Mouse (Mus musculus): ENCODE measurements at regions not wholly inside any gene's neighbourhood (a gene's known extent, or its start where the extent isn't known, plus 50 kb on each side); places are given as distances from the start of the nearest gene placed in this dataset.

DNA sequence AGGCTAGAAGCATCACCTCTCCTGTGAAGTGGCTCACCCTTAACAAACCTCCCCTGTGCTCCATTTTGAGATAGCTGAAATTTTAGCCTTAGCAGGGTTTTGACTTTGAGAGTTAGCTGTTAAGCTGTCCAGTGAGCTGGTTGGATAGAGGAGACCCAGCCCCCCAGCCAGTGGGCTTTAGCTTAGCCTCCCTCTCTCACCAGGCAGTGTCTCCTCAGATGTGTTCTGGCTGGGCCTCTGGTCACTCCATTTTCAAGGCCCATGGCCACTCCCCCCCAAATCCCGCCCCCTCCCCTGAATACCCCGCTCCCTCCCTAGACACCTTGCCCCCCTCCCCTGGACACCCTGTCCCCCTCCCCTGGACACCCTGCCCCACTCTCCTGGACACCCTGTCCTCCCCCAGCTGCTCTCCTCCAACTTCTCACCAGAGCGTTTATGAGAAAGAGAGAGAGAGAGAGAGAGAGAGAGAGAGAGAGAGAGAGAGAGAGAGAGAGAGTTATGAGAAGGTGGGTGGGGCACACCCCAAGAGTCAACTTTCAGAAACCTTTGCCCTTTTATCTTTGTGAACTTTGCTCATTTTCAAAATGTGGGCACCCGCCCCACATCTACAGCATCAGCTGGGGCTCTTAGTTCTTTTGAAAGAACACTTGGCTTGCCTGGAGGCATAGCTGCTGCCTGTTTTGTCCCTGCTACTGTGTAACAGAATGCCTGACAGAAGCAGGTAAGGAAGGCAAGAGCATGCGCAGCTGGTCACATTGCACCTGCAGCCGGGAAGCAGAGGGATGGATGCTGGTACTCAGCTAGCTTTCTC lies 161.3 kb downstream of the Gadd45g start:
- intact Hi-C loops (cut with DNase I), result no loop called here
- no peak for DNase-seq (ENCODE audit: low spot score)

DNA sequence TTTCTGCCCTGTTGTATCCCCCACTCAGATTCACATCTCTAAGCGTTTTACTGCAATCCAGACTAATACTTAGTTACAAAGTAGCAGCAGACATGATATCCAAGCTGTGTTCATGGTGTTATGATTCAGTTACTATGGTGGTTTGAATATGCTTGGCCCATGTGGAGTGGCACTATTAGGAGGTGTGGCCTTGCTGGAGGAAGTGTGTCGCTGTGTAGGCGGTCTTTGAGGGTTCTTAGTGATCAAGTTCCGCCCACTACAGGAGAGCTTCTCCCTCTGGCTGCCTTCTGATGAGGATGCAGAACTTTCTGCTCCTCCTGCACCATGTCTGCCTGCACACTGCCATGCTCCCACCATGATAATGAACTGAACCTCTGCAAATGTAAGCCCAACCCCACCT lies 162.8 kb downstream of the Gadd45g start:
- no peak for DNase-seq (ENCODE audit: low spot score)
- intact Hi-C loops (cut with DNase I), result no loop called here

DNA sequence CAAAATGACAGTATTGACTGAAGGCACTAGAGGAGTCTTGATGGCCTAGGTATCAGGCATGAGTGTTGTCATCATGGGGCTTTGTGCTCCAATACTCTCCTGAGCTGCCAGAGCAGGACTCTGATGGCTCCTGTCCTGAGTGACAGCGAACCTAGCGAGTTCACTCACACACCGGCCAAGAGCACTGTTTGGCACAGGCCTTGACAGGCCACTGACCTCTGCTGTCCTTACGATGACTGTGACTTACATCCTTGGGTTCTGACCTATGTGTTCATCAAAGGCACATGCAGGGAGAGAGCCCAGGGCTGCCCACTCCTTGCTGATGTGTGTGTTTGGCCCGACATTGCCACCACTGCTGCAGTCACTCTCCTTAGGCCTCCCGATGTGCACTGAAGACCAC lies 163.3 kb downstream of the Gadd45g start:
- intact Hi-C loops (cut with DNase I), result no loop called here

DNA sequence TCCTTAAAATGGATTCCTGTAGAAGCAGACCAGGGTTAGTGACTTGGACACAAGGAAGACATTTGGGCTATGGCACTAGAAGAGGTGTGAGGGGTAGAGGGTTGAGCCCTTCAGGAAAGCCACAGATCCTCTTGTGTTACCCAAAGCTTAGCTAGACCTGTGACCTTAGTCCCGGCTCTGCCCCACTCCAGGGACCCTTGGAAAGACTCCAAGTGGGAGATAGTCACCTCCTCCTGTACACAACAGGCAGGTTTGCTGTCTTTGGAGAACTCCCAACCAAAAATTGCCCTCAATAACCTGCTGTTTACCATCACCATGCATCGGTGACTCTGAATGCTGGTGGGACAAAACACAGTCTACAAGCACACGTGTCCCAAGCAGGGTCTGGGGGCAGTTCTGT lies 164.5 kb downstream of the Gadd45g start:
- intact Hi-C loops (cut with DNase I), result no loop called here
- DNase-seq (ENCODE audit: low spot score), result no peak

More for the DNA sequence above, 163.3 kb downstream of the Gadd45g start:
- DNase-seq (ENCODE audit: low spot score), result no peak

DNA sequence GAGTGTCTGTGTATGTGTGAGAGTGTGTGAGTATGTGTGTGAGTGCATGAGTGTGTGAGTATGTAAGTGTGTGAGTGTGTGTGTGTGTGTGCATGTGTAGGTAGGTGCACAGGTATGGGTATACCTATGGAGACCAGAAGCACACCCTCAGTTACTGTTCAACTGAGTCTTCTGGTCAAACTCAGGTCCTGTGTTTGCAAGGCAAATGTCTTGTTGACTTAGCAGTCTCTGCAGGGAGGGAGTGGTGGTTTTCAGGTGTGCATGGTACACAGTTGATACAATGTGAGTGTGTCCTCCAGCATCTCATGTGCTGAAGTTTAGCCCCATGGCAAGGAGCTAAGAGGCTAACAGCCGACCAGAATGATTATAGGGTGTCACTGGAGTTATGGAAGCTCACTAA lies 166.7 kb downstream of the Gadd45g start:
- intact Hi-C loops (cut with DNase I), result no loop called here
- no peak for DNase-seq (ENCODE audit: low spot score)

DNA sequence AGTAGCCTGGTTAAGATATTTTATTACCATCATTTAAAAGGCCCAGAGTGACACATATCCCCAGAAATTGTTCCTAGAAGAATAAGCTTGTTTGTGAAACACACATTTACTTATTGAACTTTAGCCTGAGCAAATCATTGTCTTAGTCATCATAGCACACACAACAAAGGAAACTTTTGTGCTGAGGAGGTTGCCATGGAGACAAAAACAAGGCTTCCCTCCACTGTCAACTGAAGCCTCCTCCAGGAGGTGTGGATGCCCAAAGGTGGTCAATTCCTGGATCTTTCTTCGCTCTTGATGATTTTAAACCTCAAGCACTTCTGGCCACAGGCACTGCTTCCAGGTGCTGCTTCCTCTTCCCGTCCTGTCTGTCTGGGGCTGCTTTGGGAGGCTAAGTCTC lies 167.3 kb downstream of the Gadd45g start:
- intact Hi-C loops (cut with DNase I), result no loop called here

DNA sequence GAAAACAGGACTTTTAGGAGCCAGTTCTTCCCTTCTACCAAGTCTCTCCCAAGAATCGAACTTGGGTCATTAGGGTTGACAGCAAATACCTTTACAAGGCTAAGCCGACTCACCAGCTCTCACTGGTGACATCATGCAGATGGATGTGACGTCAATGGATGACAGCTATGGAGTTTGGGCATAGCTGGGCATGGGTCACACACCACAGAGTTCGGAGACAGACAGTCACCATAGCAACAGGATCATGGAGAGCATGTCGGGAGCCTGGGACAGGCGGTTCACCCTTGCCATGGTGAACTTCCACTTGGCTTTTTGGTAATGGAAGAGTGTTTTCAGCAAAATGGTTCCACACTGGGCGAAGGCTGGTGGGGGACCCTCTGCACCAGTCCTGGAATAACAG lies 168.1 kb downstream of the Gadd45g start:
- no peak for DNase-seq (ENCODE audit: low spot score)
- intact Hi-C loops (cut with DNase I), result no loop called here

More for the DNA sequence above, 167.3 kb downstream of the Gadd45g start:
- DNase-seq (ENCODE audit: low spot score), result no peak

DNA sequence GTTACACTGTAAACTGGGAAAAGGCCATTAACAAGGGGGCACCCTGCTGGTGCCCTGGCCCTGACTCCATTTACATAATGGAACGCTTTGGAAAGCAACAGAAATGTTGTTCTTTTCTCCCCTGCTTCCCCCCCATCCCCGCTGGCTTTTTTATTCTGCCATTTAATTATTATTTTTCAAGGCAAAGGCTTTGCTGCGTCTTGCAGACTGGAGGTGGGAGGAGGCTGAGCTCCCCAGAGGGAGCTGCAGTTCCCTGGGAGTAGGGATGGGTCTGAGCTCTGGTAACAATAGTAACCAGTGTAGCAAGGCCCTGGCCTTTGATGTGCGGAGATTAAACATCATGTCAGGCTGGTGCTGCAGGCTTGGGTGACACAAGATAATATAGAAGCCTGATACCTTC lies 168.6 kb downstream of the Gadd45g start:
- intact Hi-C loops (cut with DNase I), result no loop called here

DNA sequence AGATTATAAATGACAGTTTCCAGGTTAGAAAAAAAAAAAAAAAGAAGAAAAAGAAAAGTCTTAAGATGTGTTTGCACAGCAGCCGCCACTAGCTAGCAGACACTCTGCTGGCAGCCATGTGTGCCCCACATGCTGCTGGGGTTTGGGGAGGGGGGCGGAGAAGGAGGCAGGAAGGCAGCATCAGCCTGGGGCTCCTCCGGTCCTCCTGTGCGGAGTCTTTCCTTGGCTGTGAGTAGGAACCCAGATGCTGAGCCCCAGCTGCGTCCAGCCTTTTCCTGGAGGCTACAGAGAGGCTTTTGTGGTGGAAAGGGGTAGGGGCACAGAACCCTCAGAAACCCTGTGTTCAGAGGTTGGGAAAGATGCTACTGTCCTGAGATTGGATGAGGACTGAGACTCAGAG lies 169.0 kb downstream of the Gadd45g start:
- DNase-seq (ENCODE audit: low spot score), result no peak
- intact Hi-C loops (cut with DNase I), result no loop called here

More for the DNA sequence above, 168.6 kb downstream of the Gadd45g start:
- DNase-seq (ENCODE audit: low spot score), result no peak

DNA sequence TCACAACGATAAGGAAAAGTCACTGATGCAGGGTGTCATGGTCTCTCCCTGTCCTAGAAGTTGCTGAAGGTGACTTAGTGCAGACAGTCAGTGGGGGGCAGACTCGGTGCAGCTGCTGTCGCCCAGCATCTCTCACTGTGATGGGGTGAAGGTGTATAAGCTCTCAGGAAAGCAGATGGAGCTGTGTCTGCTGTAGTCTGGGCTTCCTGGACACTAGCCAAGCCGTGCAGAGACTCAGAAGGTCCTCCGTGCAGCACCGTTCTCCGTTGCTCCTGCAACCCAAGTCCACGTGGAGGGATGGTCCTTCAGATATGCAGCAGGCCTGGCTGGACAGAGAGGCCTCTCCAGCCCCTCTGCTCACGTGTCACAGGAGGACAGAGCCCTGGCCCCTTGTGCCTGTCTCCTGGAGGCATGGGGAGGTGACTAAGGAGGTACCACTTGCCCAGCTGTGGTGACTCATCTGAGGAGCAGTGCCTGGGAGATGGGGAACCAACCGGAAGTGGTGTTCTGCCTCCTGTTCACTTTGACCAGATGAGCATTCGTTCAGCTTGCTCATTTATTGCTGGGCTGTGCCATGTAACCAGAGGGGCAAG lies 171.2 kb downstream of the Gadd45g start:
- intact Hi-C loops (cut with DNase I), result no loop called here
- DNase-seq (ENCODE audit: low spot score), result no peak

DNA sequence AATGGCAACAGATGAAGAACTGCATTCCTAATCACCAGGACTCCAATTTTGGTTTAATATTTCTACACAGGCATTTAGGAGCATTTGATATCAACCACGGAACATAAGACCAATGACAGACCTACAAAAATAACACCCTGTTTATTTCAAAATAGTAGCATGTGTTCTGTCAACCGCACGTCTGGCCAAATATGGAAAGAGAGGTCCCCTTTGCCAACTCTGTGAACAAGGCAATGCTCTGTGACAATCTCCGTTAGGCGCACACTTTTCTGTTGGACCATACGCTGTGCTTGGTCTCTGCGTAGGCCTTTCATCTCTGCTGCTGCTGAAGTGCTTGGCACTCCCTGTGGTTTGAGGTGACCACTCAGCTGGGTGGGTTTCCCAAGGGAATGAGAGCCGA lies 173.2 kb downstream of the Gadd45g start:
- DNase-seq (ENCODE audit: low spot score), result no peak
- intact Hi-C loops (cut with DNase I), result loop anchor here (5.0 kb wide), 1 partner anchor 172 kb away; the partner anchor contains the start of gene Gadd45g

DNA sequence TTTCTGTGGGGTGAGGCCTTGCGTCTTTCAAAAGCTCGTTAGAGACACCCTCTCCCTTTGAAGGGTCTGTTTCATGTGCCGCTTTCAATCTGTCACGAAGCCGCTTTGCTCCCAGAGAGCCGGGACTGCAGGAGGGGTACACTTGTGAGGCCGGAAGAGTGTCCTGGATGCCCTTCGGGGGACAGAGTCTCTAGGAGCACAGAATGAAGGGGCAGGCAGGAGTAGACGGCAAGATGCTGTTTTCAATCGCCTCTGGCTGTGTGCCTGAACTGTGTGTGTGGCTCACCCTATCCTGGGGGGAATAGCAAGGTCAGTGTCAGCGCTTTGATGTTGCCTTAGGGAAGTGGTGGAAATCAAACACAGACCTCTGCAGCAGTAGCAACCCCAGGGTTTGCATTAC lies 174.7 kb downstream of the Gadd45g start:
- DNase-seq (ENCODE audit: low spot score), result no peak
- intact Hi-C loops (cut with DNase I), result loop anchor here (5.0 kb wide), 1 partner anchor 174 kb away; the partner anchor contains the start of gene Gadd45g

DNA sequence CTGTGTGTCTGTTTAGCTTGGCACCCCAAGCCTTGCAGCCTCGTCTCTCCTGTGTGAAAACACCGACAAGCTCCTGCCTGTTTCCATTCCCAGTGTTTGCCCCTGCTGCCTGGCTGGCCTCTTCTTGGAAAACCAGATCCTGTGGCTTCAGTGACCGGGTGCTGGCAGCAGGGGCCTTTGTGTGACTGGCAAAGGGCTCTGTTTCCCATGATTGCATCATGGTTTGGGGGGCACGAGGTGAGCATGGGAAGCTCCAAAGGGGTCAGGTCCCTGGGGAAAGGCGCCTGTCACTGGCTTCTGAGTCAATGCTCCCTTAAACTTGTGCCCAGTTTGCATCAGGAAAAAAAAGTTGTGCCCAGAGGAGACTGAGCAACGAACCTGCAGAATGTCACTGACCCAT lies 175.3 kb downstream of the Gadd45g start:
- DNase-seq (ENCODE audit: low spot score), result no peak
- intact Hi-C loops (cut with DNase I), result loop anchor here (5.0 kb wide), 1 partner anchor 175 kb away; the partner anchor contains the start of gene Gadd45g

DNA sequence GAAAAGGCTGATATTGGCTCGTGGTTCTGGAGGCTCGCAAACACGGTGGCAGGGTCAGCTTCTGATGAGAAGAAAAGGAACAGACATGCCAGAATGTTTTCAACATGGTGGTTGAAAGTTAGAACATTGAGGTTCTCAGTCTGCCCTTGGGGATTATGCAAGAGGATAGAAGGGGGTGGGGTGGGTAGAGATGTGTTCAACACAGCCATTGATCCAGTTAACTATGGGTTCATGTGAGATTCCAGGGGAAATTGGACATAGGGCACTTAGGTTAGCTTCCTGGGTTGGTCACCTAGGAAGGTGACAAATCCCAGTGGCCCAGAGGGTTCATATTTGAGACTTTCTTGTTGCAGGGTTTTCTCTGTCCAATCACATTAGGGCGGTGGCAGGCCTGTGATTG lies 176.1 kb downstream of the Gadd45g start:
- no peak for DNase-seq (ENCODE audit: low spot score)
- intact Hi-C loops (cut with DNase I), result loop anchor here (5.0 kb wide), 1 partner anchor 175 kb away; the partner anchor contains the start of gene Gadd45g

DNA sequence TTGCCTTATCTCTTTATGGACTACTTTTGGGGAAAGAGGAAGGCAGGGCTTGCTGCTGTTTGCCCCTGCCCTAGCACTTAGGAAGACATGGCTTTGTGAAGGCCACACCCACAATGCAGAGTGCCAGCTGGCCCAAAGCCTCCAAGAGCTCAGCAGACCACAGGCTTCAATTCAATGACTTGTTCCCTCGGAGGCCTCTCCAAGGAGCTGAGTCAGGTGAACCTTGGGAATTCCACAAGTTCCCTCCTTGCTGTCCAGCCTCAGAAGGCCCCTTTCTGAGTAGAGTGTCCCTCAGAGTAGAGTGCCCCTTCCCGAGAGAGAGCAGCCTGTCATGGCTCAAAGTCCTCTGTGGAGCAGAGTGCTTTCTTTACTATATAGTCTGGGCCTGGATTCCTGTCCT lies 177.9 kb downstream of the Gadd45g start:
- peak; percentile 45 for DNase-seq (ENCODE audit: low spot score)
- intact Hi-C loops (cut with DNase I), result loop anchor here (5.0 kb wide), 1 partner anchor 177 kb away; the partner anchor contains the start of gene Gadd45g

DNA sequence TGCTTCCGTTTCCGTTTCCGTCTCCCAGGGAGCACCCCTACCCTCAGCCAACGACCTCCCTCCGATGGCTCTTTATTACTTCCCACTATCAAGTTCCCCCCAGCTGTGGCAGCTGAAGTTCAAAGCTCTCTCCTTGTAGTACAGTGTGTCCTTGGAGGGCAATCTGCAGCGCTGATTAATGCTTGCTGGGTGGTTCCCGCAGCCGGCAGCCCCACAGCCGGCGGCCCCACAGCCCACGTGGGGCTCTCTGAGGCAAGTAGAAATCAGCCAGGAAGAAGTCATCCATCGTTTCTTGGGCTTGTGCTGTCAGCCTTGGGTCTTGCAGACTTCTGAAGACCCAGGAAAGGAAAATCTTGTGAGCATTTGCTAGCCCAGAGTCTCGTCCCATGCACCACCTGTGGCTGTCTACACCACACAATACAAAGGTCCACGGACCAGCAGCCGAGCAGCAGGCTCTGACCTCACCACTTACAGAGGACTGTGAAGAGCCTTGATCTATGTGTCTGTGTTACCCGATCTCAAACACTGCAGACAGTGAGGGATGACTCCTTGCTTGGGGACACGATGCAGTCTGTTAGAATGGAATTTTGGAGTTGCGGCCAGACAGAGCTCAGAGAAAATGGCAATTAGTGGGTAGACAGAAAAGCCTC lies 178.5 kb downstream of the Gadd45g start:
- intact Hi-C loops (cut with DNase I), result loop anchor here (5.0 kb wide), 1 partner anchor 178 kb away; the partner anchor contains the start of gene Gadd45g
- peak; percentile 29 for DNase-seq (ENCODE audit: low spot score)

DNA sequence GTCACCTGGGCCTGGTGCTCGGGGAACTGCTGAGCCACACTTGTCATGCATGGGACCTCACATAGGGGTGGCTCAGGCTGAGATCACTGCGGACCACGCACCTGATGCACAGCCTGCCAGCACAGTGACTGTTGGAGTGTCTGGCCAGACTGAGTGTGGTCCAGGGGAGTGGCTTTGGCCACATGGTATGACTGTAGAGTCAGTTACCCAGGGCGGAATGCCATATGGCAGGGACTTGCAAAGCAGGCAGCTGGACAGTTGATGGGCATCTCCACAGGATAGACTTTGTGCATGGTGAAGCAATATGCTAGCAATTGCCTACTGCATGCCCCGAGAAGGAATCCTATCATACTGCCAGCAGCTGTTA lies 179.0 kb downstream of the Gadd45g start:
- intact Hi-C loops (cut with DNase I), result no loop called here
- no peak for DNase-seq (ENCODE audit: low spot score)

DNA sequence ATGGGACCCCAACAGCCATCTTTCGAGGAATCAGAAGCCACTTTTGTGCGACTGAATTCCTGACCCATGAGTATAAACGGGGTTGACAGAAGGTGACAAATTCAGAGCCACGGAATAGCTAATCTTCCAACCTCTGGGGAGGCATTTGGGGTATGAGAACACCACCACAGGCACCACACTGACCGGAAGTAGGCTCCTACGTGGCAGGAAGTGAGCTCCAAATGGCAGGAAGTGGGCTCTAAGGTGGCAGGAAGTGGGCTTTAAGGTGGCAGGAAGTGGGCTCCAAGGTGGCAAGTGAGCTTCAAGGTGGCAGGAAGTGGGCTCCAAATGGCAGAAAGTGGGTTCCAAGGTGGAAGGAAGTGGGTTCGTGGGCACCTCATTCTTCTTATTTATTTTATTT lies 179.8 kb downstream of the Gadd45g start:
- intact Hi-C loops (cut with DNase I), result no loop called here
- no peak for DNase-seq (ENCODE audit: low spot score)

DNA sequence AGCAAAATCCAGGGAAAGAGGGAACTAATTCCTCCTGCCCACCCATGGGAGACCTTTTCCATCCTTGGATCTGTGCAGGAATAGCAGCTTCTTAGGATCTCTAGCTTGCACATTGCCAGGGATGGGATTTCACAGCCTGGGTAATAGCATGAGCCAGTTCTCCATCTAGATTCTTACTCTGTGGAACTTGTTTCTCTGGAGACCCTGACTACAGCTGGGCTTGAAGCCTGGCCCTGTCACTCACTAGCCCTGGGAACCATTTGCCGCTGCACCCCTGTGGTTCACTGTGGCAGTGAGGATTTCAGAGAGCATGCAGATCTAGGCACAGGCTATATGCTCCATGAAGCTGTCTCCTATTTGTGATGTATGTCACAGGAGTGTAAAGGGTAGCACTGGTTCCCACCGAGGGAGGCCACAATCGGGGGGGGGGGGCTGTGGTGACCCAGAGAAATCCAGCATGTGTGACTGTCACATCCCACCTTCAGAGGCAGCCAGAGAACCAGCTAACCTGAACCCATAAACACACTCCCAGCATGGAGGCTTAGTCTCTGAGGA lies 183.5 kb downstream of the Gadd45g start:
- DNase-seq (ENCODE audit: low spot score), result no peak
- intact Hi-C loops (cut with DNase I), result no loop called here

DNA sequence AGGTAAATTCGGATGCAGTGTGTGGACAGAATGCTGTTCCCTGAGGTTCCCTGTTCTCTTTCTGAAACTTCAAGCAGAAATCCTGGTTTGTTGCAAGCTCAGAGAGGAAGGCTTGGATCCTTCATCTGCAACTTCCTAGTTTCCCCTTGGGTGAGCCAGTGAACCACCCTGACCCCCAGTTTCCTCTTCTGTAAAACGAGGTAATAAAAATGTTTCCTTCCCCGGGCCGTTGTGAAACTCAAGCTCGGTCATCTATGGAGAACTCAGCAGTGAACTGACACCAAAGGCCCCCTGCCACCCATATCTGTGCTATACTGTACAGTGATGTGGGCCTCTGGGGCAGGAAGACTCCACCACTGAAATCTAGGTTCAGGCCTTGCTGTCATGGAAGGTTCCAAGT lies 185.0 kb downstream of the Gadd45g start:
- DNase-seq (ENCODE audit: low spot score), result no peak
- intact Hi-C loops (cut with DNase I), result no loop called here

DNA sequence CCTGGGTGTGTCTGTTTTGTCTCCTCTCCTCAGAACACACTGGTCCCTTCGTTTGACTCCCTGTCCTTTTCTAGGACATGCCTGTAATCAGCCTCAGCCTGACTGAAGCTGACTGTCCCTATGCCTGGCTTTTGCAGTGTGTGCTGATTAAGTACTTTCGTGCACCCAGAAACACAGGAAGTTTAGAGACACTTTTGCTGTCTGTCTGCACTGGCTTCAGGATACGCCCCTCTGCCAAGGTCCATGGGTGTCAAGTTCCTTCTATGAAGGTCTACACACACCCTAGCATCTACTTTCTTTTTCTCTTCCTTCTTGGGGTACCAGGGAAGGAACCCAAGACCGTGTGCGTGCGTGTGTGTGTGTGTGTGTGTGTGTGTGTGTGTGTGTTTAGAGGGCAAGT lies 189.3 kb downstream of the Gadd45g start:
- intact Hi-C loops (cut with DNase I), result no loop called here
- no peak for DNase-seq (ENCODE audit: low spot score)
